Mouse (Mus musculus): ENCODE measurements around the gene Med27. TPM values are rescaled to one million over a fixed set of nuclear protein-coding genes. Genes with fewer than 3 reads are reported as not detected.

Med27 gene
- polyA plus RNA-seq, 1 experiment from 2014 or later: 67.6 TPM

DNA sequence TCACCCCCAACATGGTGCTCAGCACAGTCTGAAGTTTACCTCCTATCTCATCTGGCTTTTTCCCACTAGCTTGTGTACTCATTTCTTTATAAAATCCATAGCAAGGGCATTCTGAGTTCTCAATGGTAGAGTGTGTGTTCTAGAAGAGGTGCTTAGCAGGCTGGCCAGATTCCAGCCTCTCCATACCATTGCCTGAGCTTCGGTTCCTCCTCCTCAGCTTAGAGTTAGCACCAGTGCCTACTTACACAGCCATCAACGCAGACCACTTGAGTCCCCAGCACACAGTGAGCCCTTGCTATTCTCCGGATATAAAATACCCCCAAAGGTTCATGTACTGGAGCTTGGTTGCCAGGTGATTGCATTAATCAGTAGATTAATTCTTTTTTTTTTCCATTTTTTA, 54.2 kb downstream of the Med27 start:
- Histone ChIP-seq H3K27ac (replicated peaks) (no peak overlapping the region), H3K4me1 (peaks cover 45% of the 10 kb centered on the region), H3K4me2 (no peak overlapping the region), H3K9me3 (replicated peaks) (no peaks in the 10 kb centered on the region), H3K9ac (replicated peaks) (no peak overlapping the region), H3K36me3 (no peaks in the 10 kb centered on the region), H3K4me3 (replicated peaks) (no peak overlapping the region), H3K27me3 (replicated peaks) (no peaks in the 10 kb centered on the region)
- WGBS: 85% methylated on average over 3 of the region's 3 CpGs
- no peak for ATAC-seq (ENCODE audit: low FRiP score)

DNA sequence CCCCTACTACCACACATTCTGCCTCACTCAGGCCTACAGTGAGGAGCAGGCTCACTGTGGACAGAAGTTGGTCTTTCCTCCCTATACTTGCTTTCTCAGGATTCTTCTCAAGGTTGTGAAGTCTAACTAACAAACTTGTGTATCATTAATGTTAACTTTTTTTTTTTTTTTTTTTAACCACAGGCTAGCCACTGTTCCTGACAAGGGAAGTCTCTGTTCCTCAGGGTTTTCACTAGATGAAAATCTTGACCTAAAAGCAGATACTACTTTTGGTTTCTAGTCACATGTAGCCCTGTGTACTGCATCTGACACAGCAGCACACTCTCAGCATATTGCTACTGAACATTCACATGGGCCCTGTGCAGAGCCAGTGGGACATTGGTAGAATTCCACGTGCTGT, 55.2 kb downstream of the Med27 start:
- no peaks in the 10 kb centered on the region for H3K9me3 ChIP-seq (replicated peaks)
- peaks cover 36% of the 10 kb centered on the region for H3K4me1 ChIP-seq
- no peaks in the 10 kb centered on the region for H3K27me3 ChIP-seq (replicated peaks)
- no peak overlapping the region for H3K4me3 ChIP-seq (replicated peaks)
- no peak for ATAC-seq (ENCODE audit: low FRiP score)
- H3K36me3 ChIP-seq: no peaks in the 10 kb centered on the region
- no peak overlapping the region for H3K9ac ChIP-seq (replicated peaks)
- H3K4me2 ChIP-seq: no peak overlapping the region
- no peak overlapping the region for H3K27ac ChIP-seq (replicated peaks)
- WGBS: 56% methylated on average over 1 of the region's 1 CpGs

DNA sequence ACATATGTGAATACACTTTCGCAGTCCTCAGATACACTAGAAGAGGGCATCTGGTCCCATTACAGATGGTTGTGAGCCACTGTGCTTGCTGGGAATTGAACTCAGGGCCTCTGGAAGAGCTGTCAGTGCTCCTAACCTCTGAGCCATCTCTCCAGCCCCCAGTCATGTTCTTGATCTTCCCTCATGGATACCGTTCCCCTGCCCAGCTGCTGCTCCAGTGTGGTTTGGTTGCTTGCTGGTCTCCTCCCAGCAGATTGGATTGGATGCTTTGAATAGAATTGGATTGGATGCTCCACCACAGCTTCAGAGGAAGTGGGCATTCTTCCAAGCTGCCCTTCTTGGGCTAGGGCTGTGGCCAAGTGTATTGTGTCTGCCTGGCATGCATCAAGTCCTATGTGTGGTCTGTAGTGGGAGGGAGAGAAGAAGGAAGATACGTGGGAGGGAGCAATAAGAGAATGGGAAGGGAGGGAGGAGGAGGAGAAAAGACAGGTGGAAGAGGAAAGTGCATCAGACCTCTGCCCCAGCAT, 56.0 kb downstream of the Med27 start:
- 70% methylated on average over 3 of the region's 3 CpGs for WGBS
- Histone ChIP-seq H3K4me2 (no peak overlapping the region), H3K27me3 (replicated peaks) (no peaks in the 10 kb centered on the region), H3K9ac (replicated peaks) (no peak overlapping the region), H3K4me1 (peaks cover 39% of the 10 kb centered on the region), H3K9me3 (replicated peaks) (no peaks in the 10 kb centered on the region), H3K36me3 (no peaks in the 10 kb centered on the region), H3K27ac (replicated peaks) (0 out of 2 replicates have a peak overlapping the region, but pooled peaks have one; percentile 15), H3K4me3 (replicated peaks) (no peak overlapping the region)
- peak; percentile 23; the same call in 1 of the 2 replicates for ATAC-seq (ENCODE audit: low FRiP score)

DNA sequence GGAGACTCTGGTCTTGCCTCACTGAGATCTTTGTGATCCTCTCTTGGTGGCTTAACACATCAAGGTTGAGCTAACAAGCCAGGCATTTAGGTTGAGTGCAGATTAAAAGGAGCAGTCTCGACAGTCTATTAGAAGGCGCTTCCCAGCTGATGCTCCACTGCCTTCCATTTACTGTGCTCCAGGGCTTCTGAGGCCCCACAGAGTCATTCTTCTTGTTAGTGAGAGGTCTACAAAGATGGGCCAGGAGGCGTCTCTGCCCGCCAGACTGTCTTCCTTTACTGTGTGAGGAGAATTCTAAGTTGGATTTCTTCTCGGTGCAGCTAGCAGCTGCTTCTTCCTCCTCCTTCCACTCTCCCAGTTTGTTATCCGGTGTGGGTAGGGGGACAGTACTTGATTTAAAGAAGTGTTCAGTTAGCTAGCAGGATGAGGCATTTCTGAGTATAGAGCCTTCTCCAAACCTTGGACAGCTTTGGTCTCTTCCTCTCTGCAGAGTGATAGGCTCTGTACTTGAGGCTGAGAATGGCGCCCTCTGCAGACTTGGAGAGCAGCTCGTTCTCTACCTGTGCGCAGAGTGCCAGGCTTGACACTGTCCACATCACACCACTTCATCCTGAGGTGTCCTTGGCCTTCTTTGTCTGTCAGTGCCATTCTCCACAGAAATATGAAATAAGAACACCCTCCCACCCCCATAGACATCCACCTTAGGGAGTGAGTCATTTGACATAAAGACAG, 57.3 kb downstream of the Med27 start:
- H3K4me1 ChIP-seq: peaks cover 38% of the 10 kb centered on the region
- 52% methylated on average over 9 of the region's 9 CpGs for WGBS
- H3K9ac ChIP-seq (replicated peaks): no peak overlapping the region
- 0 out of 2 replicates have a peak overlapping the region, but pooled peaks have one; percentile 15 for H3K27ac ChIP-seq (replicated peaks)
- 0 out of 2 replicates have a peak, but pooled peaks have one; percentile 7 for ATAC-seq (ENCODE audit: low FRiP score)
- H3K9me3 ChIP-seq (replicated peaks): no peaks in the 10 kb centered on the region
- H3K4me2 ChIP-seq: no peak overlapping the region
- no peaks in the 10 kb centered on the region for H3K27me3 ChIP-seq (replicated peaks)
- no peak overlapping the region for H3K4me3 ChIP-seq (replicated peaks)
- H3K36me3 ChIP-seq: no peaks in the 10 kb centered on the region

DNA sequence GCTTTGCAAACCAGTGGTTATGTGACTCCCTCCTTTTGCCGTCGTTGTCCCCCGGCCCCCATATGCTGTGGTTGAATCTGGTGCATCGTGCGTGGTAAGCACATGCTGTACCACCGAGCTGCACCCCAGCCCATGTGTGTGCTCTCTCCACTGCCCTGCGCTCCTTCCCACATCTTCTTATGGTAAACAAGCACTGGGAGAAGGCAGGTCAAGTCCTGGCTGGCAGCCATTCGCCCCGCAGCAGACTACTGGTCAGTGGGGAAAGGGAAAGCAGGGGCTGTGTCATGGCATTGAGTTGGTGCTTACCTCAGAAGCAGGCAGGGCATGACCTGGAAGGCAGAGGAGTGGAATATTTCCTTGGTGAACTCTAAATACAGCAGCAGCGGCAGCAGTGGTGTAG, 58.3 kb downstream of the Med27 start:
- 83% methylated on average over 10 of the region's 10 CpGs for WGBS
- Histone ChIP-seq H3K27ac (replicated peaks) (no peak overlapping the region), H3K4me1 (peaks cover 38% of the 10 kb centered on the region), H3K27me3 (replicated peaks) (no peaks in the 10 kb centered on the region), H3K4me2 (no peak overlapping the region), H3K4me3 (replicated peaks) (no peak overlapping the region), H3K9me3 (replicated peaks) (no peaks in the 10 kb centered on the region), H3K36me3 (no peaks in the 10 kb centered on the region), H3K9ac (replicated peaks) (no peak overlapping the region)
- no peak for ATAC-seq (ENCODE audit: low FRiP score)

DNA sequence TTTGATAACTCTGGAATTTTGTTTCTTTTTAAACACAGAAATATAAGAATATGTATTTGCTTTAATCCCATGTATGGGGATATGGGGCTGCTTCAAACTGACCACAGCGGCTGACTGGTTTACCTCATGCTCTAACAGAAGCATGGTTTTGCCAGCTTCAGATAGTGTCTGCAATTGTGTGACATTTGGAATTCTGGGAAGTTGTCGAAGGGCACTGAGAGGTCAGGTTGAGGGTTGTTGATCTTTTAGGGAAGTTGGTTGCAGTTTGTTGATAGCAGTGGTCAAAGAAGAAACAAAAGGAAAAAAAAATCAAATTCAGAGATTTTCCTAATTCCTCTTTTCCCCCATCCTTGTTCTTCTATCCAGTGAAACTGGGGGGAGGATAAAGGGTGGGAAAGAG, 59.2 kb downstream of the Med27 start:
- H3K4me2 ChIP-seq: no peak overlapping the region
- no peaks in the 10 kb centered on the region for H3K9me3 ChIP-seq (replicated peaks)
- H3K4me1 ChIP-seq: peaks cover 31% of the 10 kb centered on the region
- no peaks in the 10 kb centered on the region for H3K27me3 ChIP-seq (replicated peaks)
- 94% methylated on average over 2 of the region's 2 CpGs for WGBS
- no peak overlapping the region for H3K27ac ChIP-seq (replicated peaks)
- H3K36me3 ChIP-seq: no peaks in the 10 kb centered on the region
- H3K9ac ChIP-seq (replicated peaks): no peak overlapping the region
- ATAC-seq (ENCODE audit: low FRiP score): no peak
- no peak overlapping the region for H3K4me3 ChIP-seq (replicated peaks)

DNA sequence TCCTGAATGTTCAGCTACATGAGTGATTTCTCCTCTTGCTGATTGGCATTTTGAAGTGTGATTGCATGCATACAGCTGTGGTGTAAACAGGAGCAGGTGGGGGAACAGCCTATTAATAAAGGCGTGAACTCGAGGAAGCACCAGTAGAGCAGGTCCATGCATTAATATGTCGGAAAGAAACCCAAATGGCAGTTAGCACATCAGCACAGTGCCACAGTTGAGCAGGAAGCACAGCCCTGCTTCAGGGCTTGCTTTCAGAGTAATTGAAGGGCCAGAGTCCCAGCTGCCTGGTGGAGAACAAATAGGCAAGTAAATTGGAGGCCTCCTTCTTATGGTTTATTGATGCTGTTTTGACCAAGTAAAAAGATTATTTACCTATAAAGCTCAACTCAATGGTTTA, 60.7 kb downstream of the Med27 start:
- no peak overlapping the region for H3K9ac ChIP-seq (replicated peaks)
- no peak overlapping the region for H3K27ac ChIP-seq (replicated peaks)
- H3K4me2 ChIP-seq: no peak overlapping the region
- no peak for ATAC-seq (ENCODE audit: low FRiP score)
- peaks cover 36% of the 10 kb centered on the region for H3K4me1 ChIP-seq
- H3K36me3 ChIP-seq: no peaks in the 10 kb centered on the region
- H3K4me3 ChIP-seq (replicated peaks): no peak overlapping the region
- H3K27me3 ChIP-seq (replicated peaks): no peaks in the 10 kb centered on the region
- 26% methylated on average over 3 of the region's 3 CpGs for WGBS
- no peaks in the 10 kb centered on the region for H3K9me3 ChIP-seq (replicated peaks)

DNA sequence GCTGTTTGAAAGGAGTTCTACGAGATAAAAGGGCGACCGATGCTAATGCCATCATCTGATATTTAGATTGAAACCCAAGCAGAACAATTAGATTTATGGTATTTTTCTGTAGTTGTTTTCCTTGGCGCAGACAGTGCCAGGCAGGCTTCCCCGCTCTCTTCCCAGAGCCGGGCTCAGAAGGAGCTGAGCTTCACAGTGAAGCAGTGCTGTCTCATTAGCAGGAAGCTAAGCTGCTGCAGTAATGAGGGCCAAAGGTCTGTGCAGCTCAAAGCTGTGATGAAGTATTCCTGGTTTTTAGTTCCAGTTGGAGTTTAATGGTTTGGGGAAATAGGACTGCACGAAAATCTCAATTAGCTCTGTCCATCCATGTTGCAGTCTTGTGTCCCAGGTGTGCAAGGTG, 61.1 kb downstream of the Med27 start:
- no peak for ATAC-seq (ENCODE audit: low FRiP score)
- WGBS: 46% methylated on average over 7 of the region's 7 CpGs
- H3K4me3 ChIP-seq (replicated peaks): no peak overlapping the region
- H3K27ac ChIP-seq (replicated peaks): 0 out of 2 replicates have a peak overlapping the region, but pooled peaks have one; percentile 28
- H3K9me3 ChIP-seq (replicated peaks): no peaks in the 10 kb centered on the region
- no peaks in the 10 kb centered on the region for H3K36me3 ChIP-seq
- no peak overlapping the region for H3K9ac ChIP-seq (replicated peaks)
- no peaks in the 10 kb centered on the region for H3K27me3 ChIP-seq (replicated peaks)
- H3K4me1 ChIP-seq: peaks cover 37% of the 10 kb centered on the region
- no peak overlapping the region for H3K4me2 ChIP-seq

DNA sequence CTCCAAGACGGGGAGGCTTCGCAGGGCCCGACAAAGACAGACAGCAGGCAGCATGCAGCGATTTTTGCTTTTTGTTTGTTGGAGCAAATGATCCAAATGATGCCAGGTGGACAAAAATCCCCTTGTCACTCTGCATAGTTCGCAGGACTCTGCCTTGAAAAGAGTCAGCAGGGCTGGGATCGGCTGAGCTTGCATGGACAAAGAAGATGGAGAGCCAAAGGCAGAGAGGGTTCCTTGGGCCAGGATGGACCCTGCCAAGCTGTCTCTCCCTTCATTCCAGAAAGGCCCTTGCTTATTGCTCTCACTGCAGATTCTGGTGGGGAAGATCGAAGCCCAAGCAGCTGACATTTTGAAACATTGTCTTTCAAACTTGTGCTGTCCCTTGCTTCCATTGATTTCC, 64.3 kb downstream of the Med27 start:
- H3K27me3 ChIP-seq (replicated peaks): no peaks in the 10 kb centered on the region
- no peak overlapping the region for H3K4me2 ChIP-seq
- no peaks in the 10 kb centered on the region for H3K36me3 ChIP-seq
- peaks cover 28% of the 10 kb centered on the region for H3K4me1 ChIP-seq
- WGBS: 80% methylated on average over 7 of the region's 7 CpGs
- ATAC-seq (ENCODE audit: low FRiP score): no peak
- no peak overlapping the region for H3K9ac ChIP-seq (replicated peaks)
- no peak overlapping the region for H3K4me3 ChIP-seq (replicated peaks)
- H3K9me3 ChIP-seq (replicated peaks): no peaks in the 10 kb centered on the region
- no peak overlapping the region for H3K27ac ChIP-seq (replicated peaks)

DNA sequence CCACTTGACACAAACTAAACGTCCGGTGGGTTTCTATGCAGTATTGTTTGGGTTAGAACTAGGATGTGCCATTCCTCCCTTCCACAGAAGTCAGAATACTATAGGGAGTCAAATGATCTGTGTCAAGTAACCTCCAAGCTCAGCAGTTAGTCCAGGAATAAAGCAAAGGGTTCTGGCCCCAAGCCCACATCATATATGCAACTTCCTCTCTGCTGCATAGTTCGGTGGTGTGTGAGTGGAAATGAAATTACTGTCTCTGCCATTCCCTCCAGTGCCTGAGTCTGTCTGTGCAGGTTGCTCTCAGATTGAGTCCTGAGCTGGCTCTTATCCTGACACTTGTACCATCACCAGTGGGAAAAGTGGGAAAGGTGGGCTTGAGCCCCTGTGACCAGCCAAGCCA, 65.8 kb downstream of the Med27 start:
- no peaks in the 10 kb centered on the region for H3K9me3 ChIP-seq (replicated peaks)
- no peak overlapping the region for H3K27ac ChIP-seq (replicated peaks)
- no peak overlapping the region for H3K4me2 ChIP-seq
- H3K27me3 ChIP-seq (replicated peaks): no peaks in the 10 kb centered on the region
- H3K9ac ChIP-seq (replicated peaks): no peak overlapping the region
- peaks cover 23% of the 10 kb centered on the region for H3K4me1 ChIP-seq
- no peak for ATAC-seq (ENCODE audit: low FRiP score)
- no peak overlapping the region for H3K4me3 ChIP-seq (replicated peaks)
- WGBS: 61% methylated on average over 3 of the region's 3 CpGs
- H3K36me3 ChIP-seq: no peaks in the 10 kb centered on the region

DNA sequence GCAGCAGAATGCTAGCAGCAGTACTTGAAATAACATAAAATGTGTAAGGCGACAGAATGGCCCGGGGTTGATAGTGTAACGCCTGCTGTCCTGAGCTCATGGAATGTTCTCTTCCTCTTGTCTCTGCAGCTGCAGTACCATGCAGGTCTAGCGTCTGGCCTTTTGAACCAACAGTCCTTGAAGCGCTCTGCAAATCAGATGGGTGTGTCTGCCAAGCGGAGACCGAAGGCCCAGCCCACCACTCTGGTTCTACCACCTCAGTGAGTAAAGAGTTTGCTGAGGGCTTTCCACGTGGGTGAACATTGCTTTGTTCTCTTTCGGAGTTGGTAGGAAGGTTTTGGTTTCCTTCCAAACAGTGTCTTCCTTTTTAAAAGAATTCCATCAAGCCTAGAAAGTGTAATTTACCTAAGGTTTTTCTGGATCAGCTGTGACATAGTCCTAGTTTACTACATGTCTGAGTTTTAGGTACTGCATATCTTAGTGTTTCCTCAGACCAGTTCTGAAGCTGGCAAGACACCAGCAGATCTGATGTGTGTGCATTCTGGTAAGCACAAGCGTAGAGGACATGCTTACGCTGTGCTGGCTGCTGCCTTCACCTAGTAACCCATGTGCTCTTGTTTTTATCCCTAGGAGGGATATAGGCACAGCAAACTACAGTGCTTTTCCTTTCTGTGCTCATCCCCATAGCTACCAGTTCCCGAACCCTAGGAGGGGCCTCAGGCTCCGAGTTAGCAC, 66.8 kb downstream of the Med27 start:
- WGBS: 54% methylated on average over 13 of the region's 13 CpGs
- Histone ChIP-seq H3K27me3 (replicated peaks) (no peaks in the 10 kb centered on the region), H3K4me1 (peaks cover 19% of the 10 kb centered on the region), H3K4me3 (replicated peaks) (no peak overlapping the region), H3K4me2 (no peak overlapping the region), H3K27ac (replicated peaks) (no peak overlapping the region), H3K9me3 (replicated peaks) (no peaks in the 10 kb centered on the region), H3K9ac (replicated peaks) (no peak overlapping the region), H3K36me3 (no peaks in the 10 kb centered on the region)
- ATAC-seq (ENCODE audit: low FRiP score): no peak
